In the genomic region with DNA sequence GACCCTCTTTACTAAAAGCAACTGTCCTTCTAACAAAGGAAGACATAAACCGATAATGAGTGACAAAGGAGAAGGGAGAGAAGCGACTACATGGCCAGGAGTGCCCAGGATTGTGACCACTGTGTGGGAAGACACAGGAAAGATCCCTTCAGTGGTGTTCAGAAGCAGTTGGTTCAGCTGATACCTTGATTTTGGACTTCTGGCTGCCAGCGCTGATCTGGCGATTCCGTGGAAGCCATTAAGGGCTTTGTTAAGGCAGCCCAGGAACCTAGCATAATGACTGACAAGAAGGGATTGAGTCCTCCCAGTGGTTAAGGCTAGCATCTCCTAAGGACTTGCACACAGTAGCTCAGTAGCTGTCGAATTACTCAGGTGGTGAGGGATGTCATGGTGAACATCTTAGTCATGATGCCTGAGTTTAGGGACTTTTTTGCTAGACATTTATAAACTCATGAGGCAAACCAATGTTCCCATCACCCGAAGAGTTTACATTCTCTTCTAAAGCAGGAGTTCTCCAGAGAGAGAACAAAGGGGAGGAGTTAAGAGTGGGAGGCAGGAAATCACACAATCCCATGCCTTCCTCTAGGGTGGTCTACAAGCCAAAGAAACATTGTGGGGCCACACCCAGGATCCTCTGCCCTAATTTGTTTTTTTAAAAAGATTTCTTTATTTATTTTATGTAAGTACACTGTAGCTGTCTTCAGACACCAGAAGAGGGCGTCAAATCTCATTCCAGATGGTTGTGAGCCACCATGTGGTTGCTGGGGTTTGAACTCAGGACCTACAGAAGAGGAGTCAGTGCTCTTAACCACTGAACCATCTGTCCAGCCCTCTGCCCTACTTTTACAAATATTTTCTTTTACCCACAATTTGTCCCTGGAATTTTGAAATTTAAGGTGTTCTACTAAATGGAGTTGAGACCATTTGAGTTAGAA, we compare ENCODE assay signal across 19 mouse cellular contexts. TPM values are rescaled to one million over a fixed set of nuclear protein-coding genes. Genes with fewer than 3 reads are reported as not detected.
A peak's percentile ranks its signal among the peaks of the same experiment; 100 is the strongest.
DNase-seq lines count a peak whose midpoint lies in the region; ATAC-seq and TF ChIP-seq lines count a peak whose summit lies in the region.
"Had no signal": no experiment of that assay in that cellular context is flagged by ENCODE, and none has a peak within 500 bp of the region (broad histone marks: within the 10 kb centered on the region; RNA-seq: fewer than 3 reads in every experiment).

No protein-coding gene starts in this region.

- no peak for TF ChIP-seq POLR2A in CH12.LX (IDR thresholded peaks at IDR 0.05; ENCODE audit: low read depth, low read length)

- no peak for ATAC-seq in liver, embryonic 11.5 days (replicated peaks; ENCODE audit: low FRiP score)
- no peak for ATAC-seq in liver, postnatal 0 days
- ATAC-seq in erythroid progenitor cell, adult 5-6 weeks (replicated peaks; ENCODE audit: low FRiP score, poor library complexity, severe bottlenecking) = no peak
- no peak for ATAC-seq in forebrain, embryonic 13.5 days

- dilution Hi-C loops in CH12.LX (cut with MboI; ENCODE audit: extremely low pct_ligation_motif_present, extremely low pct_unique_long_range_greater_than_20kb, low sequenced_read_pairs) = no loop called here

- no peak for TF ChIP-seq EP300 in liver, postnatal 0 days (IDR thresholded peaks at IDR 0.05; ENCODE audit: low read depth)
- TF ChIP-seq EP300 in CH12.LX (IDR thresholded peaks at IDR 0.05; ENCODE audit: low read length) = no peak

- H3K79me2 ChIP-seq in CH12.LX (replicated peaks; ENCODE audit: control insufficient read depth, extremely low read depth, insufficient read depth, poor library complexity, severe bottlenecking) = peaks cover 11% of the 10 kb centered on the region

- peak; percentile 20 for TF ChIP-seq RAD21 in CH12.LX (IDR thresholded peaks at IDR 0.05; ENCODE audit: low read depth, low read length)

- no peak overlapping the region for H3K9ac ChIP-seq in liver, embryonic 11.5 days (ENCODE audit: low read depth, low read length)
- H3K9ac ChIP-seq in liver, postnatal 0 days (replicated peaks) = no peak overlapping the region
- peak overlapping the region; percentile 68 for H3K9ac ChIP-seq in CH12.LX (ENCODE audit: insufficient read depth, low read depth)
- no peak overlapping the region for H3K9ac ChIP-seq in forebrain, embryonic 13.5 days

- WGBS in liver, embryonic 11.5 days = 86% methylated on average over 8 of the region's 8 CpGs
- 83% methylated on average over 8 of the region's 8 CpGs for WGBS in liver, postnatal 0 days (ENCODE audit: insufficient replicate concordance)
- WGBS in embryonic facial prominence, embryonic 10.5 days = 90% methylated on average over 8 of the region's 8 CpGs
- 85% methylated on average over 8 of the region's 8 CpGs for WGBS in forebrain, embryonic 13.5 days

- TF ChIP-seq CTCF in liver, postnatal 0 days (IDR thresholded peaks at IDR 0.05; ENCODE audit: low read depth) = no peak
- TF ChIP-seq CTCF in CH12.LX (conservative IDR thresholded peaks at IDR 0.05 in 1 of 2, IDR thresholded peaks at IDR 0.05 in 1 of 2; ENCODE audit: low read depth in 2 of 2, low read length in 2 of 2) = peak in 1 of 2 experiments; percentile 39; a peak in 2 of 4 replicates

- H3K4me2 ChIP-seq in liver, embryonic 11.5 days = peak overlapping the region; percentile 68; the same call in 1 of the 2 replicates
- no peak overlapping the region for H3K4me2 ChIP-seq in liver, postnatal 0 days (ENCODE audit: low read depth, low read length)
- H3K4me2 ChIP-seq in CH12.LX (ENCODE audit: insufficient read depth, low read depth, poor library complexity, severe bottlenecking) = peak overlapping the region; percentile 97; the same call in 1 of the 2 replicates
- no peak overlapping the region for H3K4me2 ChIP-seq in forebrain, embryonic 13.5 days

- H3K9me3 ChIP-seq in liver, embryonic 11.5 days (ENCODE audit: control insufficient read depth, low read length) = peaks cover 26% of the 10 kb centered on the region
- H3K9me3 ChIP-seq in liver, postnatal 0 days (ENCODE audit: low read length) = no peaks in the 10 kb centered on the region; the same call in 1 of the 2 replicates
- H3K9me3 ChIP-seq in CH12.LX (replicated peaks; ENCODE audit: low read length) = peaks cover 17% of the 10 kb centered on the region
- H3K9me3 ChIP-seq in embryonic facial prominence, embryonic 10.5 days = peaks cover 23% of the 10 kb centered on the region
- H3K9me3 ChIP-seq in forebrain, embryonic 13.5 days (replicated peaks) = peaks cover 7% of the 10 kb centered on the region
- H3K9me3 ChIP-seq: intestine, embryonic 15.5 days had no signal

- no peaks in the 10 kb centered on the region for H3K27me3 ChIP-seq in liver, embryonic 11.5 days (replicated peaks; ENCODE audit: control insufficient read depth, insufficient read depth, low read length)
- H3K27me3 ChIP-seq in liver, postnatal 0 days (ENCODE audit: insufficient read depth, low read length) = no peaks in the 10 kb centered on the region
- no peaks in the 10 kb centered on the region for H3K27me3 ChIP-seq in CH12.LX (replicated peaks)
- H3K27me3 ChIP-seq in embryonic facial prominence, embryonic 10.5 days (replicated peaks; ENCODE audit: low read depth, poor library complexity, severe bottlenecking) = no peaks in the 10 kb centered on the region
- no peaks in the 10 kb centered on the region for H3K27me3 ChIP-seq in forebrain, embryonic 13.5 days
- H3K27me3 ChIP-seq: intestine, embryonic 15.5 days; limb, embryonic 12.5 days had no signal

- no peak overlapping the region for H3K27ac ChIP-seq in liver, embryonic 11.5 days (ENCODE audit: low read depth, low read length)
- no peak overlapping the region for H3K27ac ChIP-seq in liver, postnatal 0 days (ENCODE audit: low read depth)
- no peak overlapping the region for H3K27ac ChIP-seq in CH12.LX (ENCODE audit: insufficient read depth, low read depth)
- H3K27ac ChIP-seq in embryonic facial prominence, embryonic 10.5 days (replicated peaks) = peak overlapping the region; percentile 93; the same call in 1 of the 2 replicates
- no peak overlapping the region for H3K27ac ChIP-seq in forebrain, embryonic 13.5 days
- H3K27ac ChIP-seq: intestine, embryonic 15.5 days; limb, embryonic 12.5 days had no signal

- peaks cover 6% of the 10 kb centered on the region for H3K4me1 ChIP-seq in liver, embryonic 11.5 days (replicated peaks; ENCODE audit: control insufficient read depth, insufficient read depth, low read length)
- H3K4me1 ChIP-seq in liver, postnatal 0 days (ENCODE audit: insufficient read depth) = no peaks in the 10 kb centered on the region
- H3K4me1 ChIP-seq in CH12.LX (ENCODE audit: control insufficient read depth in 1 of 2, insufficient read depth in 2 of 2) = peaks cover 9 to 23% of the 10 kb centered on the region in 2 experiments
- no peaks in the 10 kb centered on the region; the same call in 1 of the 2 replicates for H3K4me1 ChIP-seq in embryonic facial prominence, embryonic 10.5 days
- 0 out of 2 replicates have a peak, but pooled peaks cover 4% of the 10 kb centered on the region for H3K4me1 ChIP-seq in forebrain, embryonic 13.5 days
- H3K4me1 ChIP-seq: intestine, embryonic 15.5 days had no signal

- H3K4me3 ChIP-seq in liver, embryonic 11.5 days (ENCODE audit: low read depth, low read length) = no peak overlapping the region
- H3K4me3 ChIP-seq in liver, postnatal 0 days (ENCODE audit: low read depth, low read length) = no peak overlapping the region
- no peak overlapping the region for H3K4me3 ChIP-seq in CH12.LX (replicated peaks in 1 of 3; ENCODE audit: low read depth in 2 of 3, low read length in 2 of 3, poor library complexity in 1 of 3)
- H3K4me3 ChIP-seq in embryonic facial prominence, embryonic 10.5 days = no peak overlapping the region
- H3K4me3 ChIP-seq in forebrain, embryonic 13.5 days = no peak overlapping the region

- DNase-seq in liver, embryonic 11.5 days (ENCODE audit: low spot score) = no peak
- DNase-seq in liver, postnatal 0 days = no peak
- DNase-seq in 416B (ENCODE audit: low read depth) = peak; percentile 79
- DNase-seq in CH12.LX (ENCODE audit: extremely low read depth) = peak; percentile 54
- peak; percentile 6 for DNase-seq in embryonic facial prominence, embryonic 10.5 days (ENCODE audit: low spot score)
- DNase-seq in gastrocnemius, adult 8-10 months (ENCODE audit: low spot score in 2 of 2) = no peak
- DNase-seq: adrenal gland, adult 2 months; cerebellum, postnatal 10 days; heart, adult 18-20 months; kidney, postnatal 14 days; layer of hippocampus, postnatal 36 days; lung, postnatal 14 days; right cerebral cortex, adult 18-20 months; spleen, adult 18-20 months; thymus, postnatal 36 days had no signal

- H3K36me3 ChIP-seq in liver, embryonic 11.5 days (ENCODE audit: control insufficient read depth, insufficient read depth, low read length) = peaks cover 26% of the 10 kb centered on the region
- H3K36me3 ChIP-seq in liver, postnatal 0 days (replicated peaks; ENCODE audit: insufficient read depth, low read length) = peaks cover 5% of the 10 kb centered on the region; the same call in 1 of the 2 replicates
- H3K36me3 ChIP-seq in CH12.LX (replicated peaks in 1 of 2; ENCODE audit: control insufficient read depth in 1 of 2, insufficient read depth in 1 of 2, low read length in 1 of 2) = peaks cover 15 to 22% of the 10 kb centered on the region in 2 experiments
- H3K36me3 ChIP-seq in embryonic facial prominence, embryonic 10.5 days (replicated peaks) = peaks cover 26% of the 10 kb centered on the region
- H3K36me3 ChIP-seq in forebrain, embryonic 13.5 days (ENCODE audit: poor library complexity, severe bottlenecking) = peaks cover 23% of the 10 kb centered on the region

- in situ Hi-C loops in CH12.LX (cut with MboI; ENCODE audit: low pct_ligation_motif_present, low pct_unique_long_range_greater_than_20kb, low sequenced_read_pairs) = loop anchor here (5.0 to 10.0 kb wide), 2 partner anchors 34 to 199 kb away; no protein-coding TSS in a partner anchor

TF ChIP-seq in CH12.LX, 34 proteins besides CTCF, POLR2A, EP300 and RAD21 (continues in another document):
- TF ChIP-seq E2F4 (IDR thresholded peaks at IDR 0.05; ENCODE audit: insufficient replicate concordance, low read depth, low read length) (no peak), CHD2 (IDR thresholded peaks at IDR 0.05; ENCODE audit: low read length) (no peak), GABPA (IDR thresholded peaks at IDR 0.05; ENCODE audit: insufficient replicate concordance, low read depth, low read length) (no peak), IRF4 (IDR thresholded peaks at IDR 0.05; ENCODE audit: low read depth, low read length) (no peak)

RNA-seq across cellular contexts. Expression of a gene that starts 29.3 kb away (rescaled TPM):
- 20.7 and 20.8 TPM in 2 replicates for polyA plus RNA-seq in liver, embryonic 11.5 days (2014; fragmentation: Nextera tagmentation; extraction: Ambion mirVana)
- polyA plus RNA-seq in liver, postnatal 0 days (2015; fragmentation: Nextera tagmentation; extraction: Ambion mirVana) = 9.6 and 10.9 TPM in 2 replicates
- total RNA-seq in CH12.LX (2012; rRNA removed) (17.4 and 20.6 TPM in 2 replicates), CH12.LX (2014; rRNA removed) (23.3 and 25.4 TPM in 2 replicates)
- 31.1 and 31.2 TPM in 2 replicates for polyA plus RNA-seq in CH12.LX (2012; ENCODE audit: insufficient read length, low read depth)
- polyA plus RNA-seq in embryonic facial prominence, embryonic 10.5 days (2016; fragmentation: Nextera tagmentation; extraction: Ambion mirVana) = 48.5 and 57.1 TPM in 2 replicates
- total RNA-seq in erythroid progenitor cell, adult 5-6 weeks (2015; ENCODE audit: low replicate concordance) = 8.6 and 12.6 TPM in 2 replicates
- total RNA-seq in erythroid progenitor cell, adult 5-6 weeks (2017; ENCODE audit: low replicate concordance) = 10.1 and 12.8 TPM in 2 replicates
- total RNA-seq in gastrocnemius, adult 8-10 months (2022) = 10 to 100 TPM; 26.2 to 32.1 (median 28.7) TPM
- polyA plus RNA-seq in forebrain, embryonic 13.5 days (2015; fragmentation: Nextera tagmentation; extraction: Ambion mirVana) = 89.5 and 92.8 TPM in 2 replicates

Comparison
In these comparisons a context has a peak if more than half of its experiments do, and no peak if none do; other contexts are left out.
1. H3K4me2 ChIP-seq: peak in liver, embryonic 11.5 days (single experiment) and CH12.LX (single experiment); none in liver, postnatal 0 days (single experiment) and forebrain, embryonic 13.5 days (single experiment).
2. DNase-seq: peak in 416B (single experiment), CH12.LX (single experiment) and embryonic facial prominence, embryonic 10.5 days (single experiment); none in liver, embryonic 11.5 days (single experiment), liver, postnatal 0 days (single experiment) and gastrocnemius, adult 8-10 months (0 of 2).